Mouse (Mus musculus) adrenal gland, postnatal 14 days (tissue): ENCODE data around the gene Tbx3. TPM values are rescaled to one million over a fixed set of nuclear protein-coding genes. Genes with fewer than 3 reads are reported as not detected.

Experiments
- DNase-seq: peaks from one replicate; pipeline ENCODE4 v3.0.0; 2021; ENCODE audit warnings: mixed read lengths
- total RNA-seq: library from RNA; stranded (reverse); gene quantifications from 2 replicates; pipeline ENCODE4 v1.2.3, GENCODE M21; 2021

Tbx3 gene
- total RNA-seq, 1 experiment from 2014 or later, result 177 TPM

DNA sequence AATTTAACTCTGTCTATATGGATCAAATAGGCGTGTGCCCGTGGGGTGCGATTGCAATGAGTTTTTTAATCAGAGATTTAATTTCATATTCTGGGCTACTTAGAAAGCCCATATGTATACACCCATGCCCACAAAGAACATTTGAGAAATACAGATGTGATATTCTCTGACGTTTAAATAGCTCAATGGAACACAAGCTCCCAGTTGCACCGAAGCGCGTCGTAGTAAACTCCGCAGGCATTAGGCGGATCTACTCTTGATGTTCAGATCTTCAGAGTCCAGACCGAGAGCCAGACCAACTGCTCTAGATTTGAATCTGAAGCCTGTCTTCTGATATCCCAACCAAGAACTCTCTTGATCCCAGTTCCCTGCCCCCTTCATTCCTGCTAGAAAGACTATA lies 9.0 kb upstream of the Tbx3 start:
- DNase-seq, result peak; percentile 2

GRCm38 (mm10) chr5:119662326-119662725 lies 8.1 kb upstream of the Tbx3 start:
- DNase-seq, result peak; percentile 5

- DNase-seq, result peak; percentile 6
Observed at GRCm38 (mm10) chr5:119662731-119663130, 7.7 kb upstream of the Tbx3 start.

DNA sequence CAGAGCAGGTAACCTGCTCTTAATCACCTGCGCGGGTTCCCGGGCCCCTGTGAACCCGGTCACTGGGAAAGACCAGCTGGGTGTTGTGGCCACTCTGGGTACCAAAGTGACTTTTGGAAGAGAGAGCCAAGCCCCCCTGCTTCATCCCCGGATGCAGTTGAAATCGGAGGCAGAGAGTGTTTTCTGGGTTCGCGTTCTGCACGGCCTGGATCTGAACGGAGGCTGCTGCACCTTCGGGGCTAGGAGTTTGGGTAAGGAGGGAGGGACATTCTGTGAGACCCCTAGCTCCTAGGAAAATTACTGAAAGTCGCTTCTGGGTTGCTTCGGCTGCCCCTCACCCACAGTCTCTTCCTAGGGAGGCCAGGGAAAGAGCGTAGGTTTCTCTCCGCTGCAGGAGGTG lies 7.2 kb upstream of the Tbx3 start:
- DNase-seq, result peak; percentile 17

DNA sequence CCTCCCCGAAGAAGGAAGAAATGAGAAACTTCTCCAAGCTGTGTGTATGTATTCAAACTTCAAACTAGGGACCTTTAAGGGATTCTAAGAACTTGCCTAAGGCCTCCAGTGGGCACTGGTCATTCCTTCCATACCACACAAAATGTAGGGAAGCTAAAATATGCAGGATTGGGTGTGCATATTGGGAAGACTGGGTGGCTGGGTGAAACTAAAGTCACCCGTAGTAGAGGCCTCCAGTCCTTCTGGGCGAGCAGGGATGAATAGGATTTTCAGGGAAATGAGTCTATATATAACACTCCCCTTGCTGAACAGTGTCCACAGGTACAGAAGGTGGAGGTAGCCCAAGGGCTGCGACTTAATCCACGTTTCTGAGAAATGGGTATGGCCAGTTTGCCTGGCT lies 6.7 kb upstream of the Tbx3 start:
- DNase-seq, result no peak

- DNase-seq, result no peak
Observed at GRCm38 (mm10) chr5:119665739-119666138, 4.7 kb upstream of the Tbx3 start.

- DNase-seq, result peak; percentile 3
Observed at GRCm38 (mm10) chr5:119667356-119667940, 3.0 kb upstream of the Tbx3 start.

- peak; percentile 48 for DNase-seq
Observed at GRCm38 (mm10) chr5:119668191-119668912, 2.1 kb upstream of the Tbx3 start.

GRCm38 (mm10) chr5:119668913-119669411 lies 1.5 kb upstream of the Tbx3 start:
- peak; percentile 69 for DNase-seq

DNA sequence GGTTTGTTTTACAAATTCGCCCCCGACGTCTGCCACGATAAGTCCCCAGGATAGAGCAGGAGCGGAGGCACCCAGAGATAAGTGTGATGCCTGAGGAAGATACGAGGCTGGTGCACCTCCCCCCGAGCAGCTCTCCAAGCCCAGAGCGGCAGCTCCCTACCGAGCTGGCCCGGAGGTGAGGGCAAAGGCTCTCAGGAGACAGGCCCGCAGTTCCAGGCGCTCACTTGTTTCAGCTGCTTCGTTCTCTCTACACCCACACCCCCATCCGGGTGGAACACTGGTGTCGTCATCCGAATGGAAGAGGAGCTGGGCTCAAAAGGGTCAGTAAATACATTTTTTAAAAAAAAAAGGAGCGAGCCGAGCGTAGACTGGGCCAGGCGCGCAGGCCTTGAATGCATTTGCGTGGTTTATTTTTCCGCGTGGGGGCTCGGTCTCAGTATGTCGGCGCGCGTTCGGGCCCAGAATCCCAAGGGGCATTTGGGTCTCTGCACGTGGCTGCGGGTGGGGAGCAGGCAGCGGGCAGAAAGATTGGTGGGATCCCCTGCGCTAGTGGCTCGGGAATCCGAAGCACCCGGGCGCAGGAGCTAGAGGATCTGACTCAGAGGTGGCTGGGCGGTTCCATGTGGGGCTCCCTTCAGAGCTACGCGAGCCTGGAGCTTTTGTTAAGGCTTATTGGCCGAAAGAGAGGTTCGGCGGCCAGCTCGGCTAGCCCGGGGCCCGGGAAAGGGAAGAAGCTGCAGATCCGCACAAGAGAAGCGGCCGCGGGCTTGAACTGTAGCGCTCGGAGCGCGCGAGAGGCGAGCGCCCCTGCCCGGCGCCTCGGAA lies 516 bp upstream of the Tbx3 start:
- peak; percentile 76 for DNase-seq

- peak; percentile 72 for DNase-seq
Observed at GRCm38 (mm10) chr5:119671124-119671801, 794 bp downstream of the Tbx3 start.

DNA sequence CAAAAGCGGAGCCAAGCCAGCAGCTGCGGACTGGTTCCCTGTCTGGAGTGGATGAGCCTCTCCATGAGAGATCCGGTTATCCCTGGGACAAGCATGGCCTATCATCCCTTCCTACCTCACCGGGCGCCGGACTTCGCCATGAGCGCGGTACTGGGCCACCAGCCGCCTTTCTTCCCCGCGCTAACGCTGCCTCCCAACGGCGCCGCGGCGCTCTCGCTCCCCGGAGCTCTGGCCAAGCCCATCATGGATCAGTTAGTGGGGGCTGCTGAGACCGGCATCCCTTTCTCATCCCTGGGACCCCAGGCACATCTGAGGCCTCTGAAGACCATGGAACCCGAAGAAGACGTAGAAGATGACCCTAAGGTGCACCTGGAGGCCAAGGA lies 1.5 kb downstream of the Tbx3 start:
- no peak for DNase-seq

- no peak for DNase-seq
Observed at GRCm38 (mm10) chr5:119672348-119672983, 2.0 kb downstream of the Tbx3 start.

- no peak for DNase-seq
Observed at GRCm38 (mm10) chr5:119672984-119673600, 2.6 kb downstream of the Tbx3 start.

- DNase-seq, result no peak
Observed at GRCm38 (mm10) chr5:119673716-119674605, 3.5 kb downstream of the Tbx3 start.

- DNase-seq, result no peak
Observed at GRCm38 (mm10) chr5:119674606-119675330, 4.3 kb downstream of the Tbx3 start.

DNA sequence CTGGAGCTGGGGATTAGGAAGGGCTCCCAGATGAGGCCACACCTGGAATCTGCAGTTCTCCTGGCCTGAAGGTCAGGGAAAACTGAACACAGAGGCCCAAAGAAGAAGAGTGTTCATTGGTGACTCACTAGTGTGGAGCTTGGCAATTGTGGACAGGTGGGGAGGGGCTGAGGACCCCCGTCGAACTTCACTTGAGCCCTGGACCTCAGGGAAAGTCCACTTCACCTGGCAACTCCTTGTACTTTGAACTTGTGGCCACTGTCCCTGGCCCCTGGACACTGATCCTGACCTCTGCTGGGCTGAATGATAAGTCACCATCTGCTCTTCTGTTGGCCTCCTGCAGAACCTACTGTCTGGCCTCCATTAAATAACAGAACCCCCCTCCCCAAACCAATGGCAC lies 5.8 kb downstream of the Tbx3 start:
- DNase-seq, result peak; percentile 31

DNA sequence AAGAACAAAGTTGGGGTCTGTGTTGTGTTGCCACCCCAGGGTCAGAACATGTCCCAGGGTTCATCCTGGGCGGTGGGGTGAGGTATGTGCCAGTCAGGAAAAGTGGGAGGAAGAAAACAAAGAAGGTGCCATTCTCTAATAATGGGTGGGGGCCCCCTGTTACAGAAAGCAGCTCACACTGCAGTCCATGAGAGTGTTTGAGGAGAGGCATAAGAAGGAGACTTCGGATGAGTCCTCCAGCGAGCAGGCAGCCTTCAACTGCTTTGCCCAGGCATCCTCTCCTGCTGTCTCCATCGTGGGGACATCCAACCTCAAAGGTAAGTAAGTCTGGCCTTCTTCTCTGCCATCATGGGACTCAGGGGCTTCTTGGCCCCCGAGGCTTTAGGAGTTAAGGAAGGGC lies 8.0 kb downstream of the Tbx3 start:
- DNase-seq, result peak; percentile 18

DNA sequence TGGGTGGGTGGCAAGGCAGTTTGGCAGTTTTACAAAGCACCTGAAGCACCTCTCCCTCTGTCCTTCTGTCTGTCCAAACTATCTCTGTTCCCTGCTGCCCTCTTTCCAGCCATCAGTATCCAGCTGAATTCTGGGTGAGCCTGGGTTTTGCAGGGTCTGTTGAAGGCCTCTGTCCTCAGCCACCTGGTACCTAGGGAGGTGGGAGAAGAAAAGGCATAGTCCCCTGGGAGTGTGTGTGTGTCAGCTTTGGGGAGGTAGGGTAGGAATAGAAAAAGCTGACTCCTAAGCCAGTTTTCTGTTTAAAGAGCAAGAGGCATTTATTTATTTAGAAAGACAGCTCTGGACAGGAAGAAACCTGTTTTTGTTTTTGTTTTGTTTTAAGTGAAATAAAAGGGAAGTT lies 8.6 kb downstream of the Tbx3 start:
- DNase-seq, result no peak
